21 mouse cellular contexts compared by ENCODE assay signal in the genomic region with DNA sequence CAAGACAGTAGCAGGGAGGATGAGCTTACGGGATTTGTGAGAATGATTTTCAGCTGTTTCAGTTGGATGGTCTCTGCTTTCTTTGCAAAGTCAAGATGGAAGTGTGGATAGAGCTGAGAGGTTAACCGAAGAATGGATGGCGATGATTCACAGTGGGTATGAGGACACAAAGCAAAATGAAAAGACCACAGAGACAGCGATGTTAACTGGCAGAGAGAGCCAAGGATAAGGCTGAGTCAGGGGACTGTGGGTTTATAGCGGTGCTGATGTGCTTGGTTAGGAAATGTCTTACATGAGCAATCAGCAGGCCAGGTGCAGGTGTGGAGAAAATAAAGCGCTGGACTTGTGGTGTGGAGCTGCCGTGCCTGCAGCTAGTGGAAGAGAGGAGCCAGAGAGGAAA.
"Had no signal": no experiment of that assay in that cellular context is flagged by ENCODE, and none has a peak within 500 bp of the region (broad histone marks: within the 10 kb centered on the region; RNA-seq: fewer than 3 reads in every experiment).

No protein-coding gene starts in this region.

- H3K27me3 ChIP-seq: heart, embryonic 12.5 days; hindbrain, embryonic 12.5 days; intestine, embryonic 15.5 days; limb, embryonic 12.5 days; liver, embryonic 13.5 days; liver, embryonic 15.5 days had no signal

- DNase-seq: gastrocnemius, postnatal 14 days; gastrocnemius, postnatal 36 days; heart, adult 18-20 months; heart, postnatal 10 days; heart, postnatal 4 days; kidney, adult 18-20 months; kidney, adult 8-10 months; kidney, postnatal 10 days; kidney, postnatal 25 days; kidney, postnatal 4 days; layer of hippocampus, adult 9-11 months; liver; liver, embryonic 13.5 days had no signal

- ATAC-seq: hindbrain, embryonic 16.5 days; inflammation-experienced regulatory T-cells, adult 6 months; intestine, embryonic 15.5 days; intestine, postnatal 0 days had no signal
